Mouse (Mus musculus) midbrain, embryonic 13.5 days (tissue): ENCODE data around the gene Pet117. TPM values are rescaled to one million over a fixed set of nuclear protein-coding genes. Genes with fewer than 3 reads are reported as not detected.

Experiments
- ATAC-seq: fragments of 200-750 bp; cut with Nextera tagmentation; 2 replicates; pipeline ENCODE4 v1.8.0; 2017; ENCODE audit warnings: mild to moderate bottlenecking, moderate TSS enrichment, moderate library complexity
- H3K27ac ChIP-seq: fragments of 300-500 bp; sonication (generic); 2 replicates; pipeline ENCODE4 v1.5.1; 2015; ENCODE audit warnings: inconsistent platforms, mild to moderate bottlenecking, moderate library complexity
- H3K27me3 ChIP-seq: fragments of 300-500 bp; sonication (generic); 2 replicates; pipeline ENCODE4 v1.6.1; 2015; ENCODE audit warnings: mild to moderate bottlenecking, inconsistent platforms
- H3K36me3 ChIP-seq: fragments of 300-500 bp; sonication (generic); 2 replicates; pipeline ENCODE4 v1.6.1; 2015; ENCODE audit warnings: mild to moderate bottlenecking, inconsistent platforms
- H3K4me1 ChIP-seq: fragments of 300-500 bp; sonication (generic); replicated peaks from 2 replicates; pipeline ENCODE4 v1.6.1; 2015; ENCODE audit warnings: inconsistent platforms
- H3K4me2 ChIP-seq: fragments of 300-500 bp; sonication (generic); replicated peaks from 2 replicates; pipeline ENCODE4 v1.6.1; 2015; ENCODE audit warnings: moderate library complexity, mild to moderate bottlenecking, inconsistent platforms
- H3K4me3 ChIP-seq: fragments of 300-500 bp; sonication (generic); replicated peaks from 2 replicates; pipeline ENCODE4 v1.5.1; 2015; ENCODE audit warnings: mild to moderate bottlenecking, inconsistent platforms
- H3K9ac ChIP-seq: fragments of 300-500 bp; sonication (generic); replicated peaks from 2 replicates; pipeline ENCODE4 v1.6.1; 2015; ENCODE audit warnings: mild to moderate bottlenecking, inconsistent platforms
- H3K9me3 ChIP-seq: fragments of 300-500 bp; sonication (generic); 2 replicates; pipeline ENCODE4 v1.6.1; 2016; ENCODE audit warnings: mild to moderate bottlenecking, inconsistent platforms
- WGBS: fragments of 180-500 bp; shearing (Covaris S2); methylation state at CpG from one replicate; pipeline ENCODE4 v1.1.7; 2015; 5-methylcytosine and 5-hydroxymethylcytosine counted together
- polyA plus RNA-seq: library from polyadenylated mRNA; unstranded; fragments of >200 nt; fragmentation: Nextera tagmentation; extraction: Ambion mirVana; gene quantifications from 2 replicates; pipeline ENCODE4 v1.2.1, GENCODE M21; 2015

Gene Pet117
- polyA plus RNA-seq, 1 experiment from 2014 or later = 1.6 TPM

DNA sequence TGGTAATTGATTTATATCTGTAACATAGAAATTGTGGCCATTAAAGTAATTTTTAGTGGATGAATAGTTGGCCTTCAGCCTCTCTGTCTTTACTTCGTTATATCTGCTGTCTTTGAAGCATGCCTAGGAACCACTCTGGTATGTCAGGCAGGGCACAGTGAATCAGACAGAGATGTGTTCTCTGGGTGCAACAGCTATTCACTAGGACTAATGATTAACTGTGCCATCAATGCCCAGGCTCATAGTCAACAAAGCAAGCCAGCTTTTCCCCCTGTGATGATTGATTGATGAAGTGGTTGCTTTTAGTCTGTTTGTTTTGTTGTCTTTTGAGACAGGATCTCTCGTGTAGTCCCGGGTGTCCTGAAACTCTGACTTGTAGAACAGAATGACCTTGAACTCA lies 19.6 kb downstream of the Pet117 start:
- H3K9ac ChIP-seq = no peak overlapping the region
- no peak overlapping the region for H3K27ac ChIP-seq
- H3K36me3 ChIP-seq = peaks cover 78% of the 10 kb centered on the region
- H3K4me2 ChIP-seq = no peak overlapping the region
- H3K4me1 ChIP-seq = no peaks in the 10 kb centered on the region
- no peaks in the 10 kb centered on the region for H3K9me3 ChIP-seq
- no peaks in the 10 kb centered on the region for H3K27me3 ChIP-seq
- ATAC-seq = no peak
- no peak overlapping the region for H3K4me3 ChIP-seq
- 91% methylated on average over 3 of the region's 3 CpGs for WGBS

DNA sequence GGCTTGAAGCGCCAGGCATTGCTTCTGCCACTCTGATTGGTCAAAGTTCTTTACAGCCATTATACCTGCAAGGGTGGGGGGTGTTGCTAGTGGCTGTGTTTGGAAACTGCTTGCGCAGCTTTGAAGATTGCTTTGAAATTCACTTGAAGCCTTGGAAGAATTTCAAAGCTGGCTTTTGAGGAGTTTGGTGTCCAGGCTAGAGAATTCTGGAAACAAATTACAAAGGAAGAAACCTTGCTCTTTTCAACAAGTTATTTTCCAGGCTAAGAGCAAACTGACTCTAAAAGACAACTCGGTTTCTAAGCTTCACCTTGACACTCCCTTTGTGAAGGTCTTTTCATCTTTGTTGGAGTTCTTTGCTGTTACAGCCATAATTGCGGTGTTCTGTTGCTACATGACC lies 30.7 kb downstream of the Pet117 start:
- peaks cover 88% of the 10 kb centered on the region for H3K36me3 ChIP-seq
- H3K4me1 ChIP-seq = no peaks in the 10 kb centered on the region
- no peak for ATAC-seq
- 90% methylated on average over 4 of the region's 4 CpGs for WGBS
- H3K4me2 ChIP-seq = no peak overlapping the region
- no peak overlapping the region for H3K4me3 ChIP-seq
- H3K9ac ChIP-seq = no peak overlapping the region
- H3K27me3 ChIP-seq = no peaks in the 10 kb centered on the region
- H3K27ac ChIP-seq = no peak overlapping the region
- no peaks in the 10 kb centered on the region for H3K9me3 ChIP-seq

DNA sequence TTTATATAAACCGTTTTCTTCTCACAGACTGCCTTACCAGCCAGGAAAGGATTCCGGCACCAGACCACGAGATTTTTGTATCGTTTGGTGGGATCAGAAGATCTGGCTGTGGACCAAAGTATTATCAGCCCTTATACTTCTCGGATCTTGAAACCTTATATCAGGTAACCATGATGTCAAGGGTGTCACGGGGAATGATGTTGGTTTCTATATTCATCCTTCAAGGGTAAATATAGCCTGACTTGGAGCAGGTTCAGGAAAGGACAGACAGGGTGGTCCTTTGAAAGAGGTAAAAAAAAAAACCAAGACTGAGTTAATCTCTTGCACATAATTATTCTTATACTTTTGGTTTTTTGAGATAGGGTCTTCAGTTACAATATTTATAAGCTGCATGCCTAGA lies 31.9 kb downstream of the Pet117 start:
- Histone ChIP-seq H3K4me1 (no peaks in the 10 kb centered on the region), H3K27ac (no peak overlapping the region), H3K9ac (no peak overlapping the region), H3K4me2 (no peak overlapping the region), H3K36me3 (peaks cover 87% of the 10 kb centered on the region), H3K9me3 (no peaks in the 10 kb centered on the region), H3K4me3 (no peak overlapping the region), H3K27me3 (no peaks in the 10 kb centered on the region)
- ATAC-seq = no peak
- WGBS = 94% methylated on average over 6 of the region's 6 CpGs

DNA sequence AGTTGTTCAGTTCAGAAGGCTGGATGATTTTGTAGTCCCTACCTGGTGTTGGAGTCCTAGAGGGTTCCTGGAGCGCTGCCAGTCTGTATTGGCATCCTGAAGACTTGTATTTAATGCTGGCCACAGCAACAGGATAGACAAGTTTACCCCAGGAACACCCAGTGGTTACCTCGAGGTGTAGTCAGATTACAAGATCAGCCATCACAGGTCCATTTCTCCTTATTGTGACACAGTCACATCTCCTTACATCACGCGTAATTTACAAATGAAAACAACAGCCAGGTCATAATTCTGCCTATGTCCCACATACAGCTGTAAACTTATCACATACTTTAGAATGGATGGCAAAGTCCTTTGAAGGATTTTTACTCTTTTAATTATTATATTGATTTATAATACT lies 40.2 kb downstream of the Pet117 start:
- Histone ChIP-seq H3K9ac (no peak overlapping the region), H3K4me3 (no peak overlapping the region), H3K4me1 (no peaks in the 10 kb centered on the region), H3K9me3 (no peaks in the 10 kb centered on the region), H3K36me3 (peaks cover 54% of the 10 kb centered on the region), H3K27me3 (no peaks in the 10 kb centered on the region), H3K4me2 (no peak overlapping the region), H3K27ac (no peak overlapping the region)
- no peak for ATAC-seq
- 94% methylated on average over 4 of the region's 4 CpGs for WGBS

DNA sequence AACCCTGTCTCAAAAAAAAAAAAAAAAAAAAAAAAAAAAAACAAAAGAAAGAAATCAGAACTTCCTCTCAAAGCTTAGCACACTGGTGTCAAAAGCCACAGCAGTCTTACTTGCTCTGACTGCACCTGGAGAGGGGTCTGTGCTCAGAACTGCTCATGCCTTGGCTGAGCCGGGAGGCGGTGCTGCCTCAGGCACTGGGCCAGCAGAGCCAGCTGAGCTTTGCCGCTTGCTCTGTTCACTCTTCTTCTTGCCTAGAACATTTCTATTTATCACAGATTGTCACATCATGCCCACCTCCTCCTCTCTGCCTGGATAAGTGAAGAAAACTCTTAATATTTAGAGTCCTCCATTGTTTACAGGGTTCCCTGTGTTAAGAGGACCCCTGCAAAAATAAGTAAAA lies 41.8 kb downstream of the Pet117 start:
- Histone ChIP-seq H3K9ac (no peak overlapping the region), H3K27ac (no peak overlapping the region), H3K27me3 (no peaks in the 10 kb centered on the region), H3K4me3 (no peak overlapping the region), H3K9me3 (no peaks in the 10 kb centered on the region), H3K4me2 (no peak overlapping the region), H3K4me1 (no peaks in the 10 kb centered on the region), H3K36me3 (peaks cover 46% of the 10 kb centered on the region)
- WGBS = 83% methylated on average over 3 of the region's 3 CpGs
- ATAC-seq = no peak

DNA sequence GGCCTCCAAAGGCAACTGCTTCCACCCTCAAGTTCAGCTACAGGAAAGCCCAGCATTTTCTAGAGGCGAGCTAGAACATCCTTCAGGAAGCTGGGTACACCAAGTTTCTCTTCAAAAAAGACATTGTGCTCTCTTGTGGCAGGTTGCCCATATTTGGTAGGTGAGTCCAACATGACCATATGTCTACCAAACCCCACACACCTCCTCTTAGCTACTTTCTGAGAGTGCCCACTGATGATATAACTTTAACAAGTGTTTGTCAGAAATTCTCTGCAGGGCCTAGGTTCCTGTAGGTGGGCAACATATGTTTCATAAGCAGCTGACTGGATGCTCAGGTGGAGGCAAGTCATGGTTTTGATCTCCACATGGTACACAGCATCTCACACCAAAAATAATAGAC lies 45.9 kb downstream of the Pet117 start:
- H3K4me3 ChIP-seq = no peak overlapping the region
- H3K9me3 ChIP-seq = no peaks in the 10 kb centered on the region
- WGBS = 97% methylated on average over 1 of the region's 1 CpGs

DNA sequence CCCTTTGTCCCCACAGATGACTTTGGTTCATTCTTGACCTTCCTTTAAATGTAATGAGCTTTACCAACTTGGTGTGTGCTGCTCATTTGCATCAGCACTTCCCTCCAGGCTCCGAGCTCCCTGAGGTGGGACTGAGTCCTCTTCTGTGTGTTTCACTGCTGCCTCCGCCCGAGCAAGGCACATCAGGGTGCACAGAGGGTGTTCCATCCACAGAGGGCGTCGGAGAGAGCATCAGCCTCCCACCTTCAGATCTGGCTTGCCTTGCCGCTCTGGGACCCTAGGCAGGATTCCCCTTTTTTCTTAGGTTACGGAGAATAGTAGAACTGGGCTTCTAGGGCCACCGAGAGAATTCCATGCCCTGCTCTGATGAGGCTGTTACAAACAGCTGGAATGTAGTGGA lies 48.1 kb downstream of the Pet117 start:
- WGBS = 51% methylated on average over 8 of the region's 8 CpGs
- no peak for ATAC-seq

More for the DNA sequence above, 45.9 kb downstream of the Pet117 start:
- H3K4me1 ChIP-seq = peaks cover 12% of the 10 kb centered on the region
- no peak overlapping the region for H3K27ac ChIP-seq
- H3K4me2 ChIP-seq = no peak overlapping the region
- H3K9ac ChIP-seq = no peak overlapping the region
- no peaks in the 10 kb centered on the region for H3K27me3 ChIP-seq
- ATAC-seq = no peak
- H3K36me3 ChIP-seq = peaks cover 16% of the 10 kb centered on the region

DNA sequence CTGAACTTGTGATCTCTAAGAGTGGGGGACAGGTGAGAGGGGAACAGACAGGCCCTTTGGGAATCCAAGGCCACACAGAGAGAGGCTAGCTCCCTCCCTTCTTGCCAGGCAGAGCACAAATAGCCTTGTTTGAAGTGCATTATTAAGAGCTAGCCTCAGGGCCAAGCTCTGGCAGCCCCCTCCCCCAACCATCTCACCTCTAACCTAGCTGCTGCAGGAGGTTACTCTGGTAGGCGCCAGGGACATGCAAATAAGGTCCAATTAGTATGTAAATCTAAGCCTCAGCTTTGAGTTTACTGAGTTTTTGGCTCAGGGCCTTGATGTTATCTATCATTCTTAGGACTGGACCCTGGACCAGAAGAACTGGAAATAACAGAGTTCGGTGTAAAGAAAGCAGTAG lies 49.3 kb downstream of the Pet117 start:
- H3K4me3 ChIP-seq = no peak overlapping the region
- WGBS = 29% methylated on average over 2 of the region's 2 CpGs
- 0 out of 2 replicates have a peak, but pooled peaks have one; percentile 35 for ATAC-seq
- 0 out of 2 replicates have a peak overlapping the region, but pooled peaks have one; percentile 5 for H3K27ac ChIP-seq
- H3K27me3 ChIP-seq = no peaks in the 10 kb centered on the region
- peaks cover 12% of the 10 kb centered on the region for H3K4me1 ChIP-seq
- no peaks in the 10 kb centered on the region for H3K9me3 ChIP-seq
- no peak overlapping the region for H3K9ac ChIP-seq
- no peak overlapping the region for H3K4me2 ChIP-seq
- peaks cover 7% of the 10 kb centered on the region for H3K36me3 ChIP-seq

More for the DNA sequence above, 48.1 kb downstream of the Pet117 start:
- Histone ChIP-seq H3K4me1 (peaks cover 12% of the 10 kb centered on the region), H3K9me3 (no peaks in the 10 kb centered on the region), H3K27ac (no peak overlapping the region), H3K4me2 (no peak overlapping the region), H3K27me3 (no peaks in the 10 kb centered on the region), H3K36me3 (peaks cover 11% of the 10 kb centered on the region), H3K9ac (no peak overlapping the region), H3K4me3 (no peak overlapping the region)

DNA sequence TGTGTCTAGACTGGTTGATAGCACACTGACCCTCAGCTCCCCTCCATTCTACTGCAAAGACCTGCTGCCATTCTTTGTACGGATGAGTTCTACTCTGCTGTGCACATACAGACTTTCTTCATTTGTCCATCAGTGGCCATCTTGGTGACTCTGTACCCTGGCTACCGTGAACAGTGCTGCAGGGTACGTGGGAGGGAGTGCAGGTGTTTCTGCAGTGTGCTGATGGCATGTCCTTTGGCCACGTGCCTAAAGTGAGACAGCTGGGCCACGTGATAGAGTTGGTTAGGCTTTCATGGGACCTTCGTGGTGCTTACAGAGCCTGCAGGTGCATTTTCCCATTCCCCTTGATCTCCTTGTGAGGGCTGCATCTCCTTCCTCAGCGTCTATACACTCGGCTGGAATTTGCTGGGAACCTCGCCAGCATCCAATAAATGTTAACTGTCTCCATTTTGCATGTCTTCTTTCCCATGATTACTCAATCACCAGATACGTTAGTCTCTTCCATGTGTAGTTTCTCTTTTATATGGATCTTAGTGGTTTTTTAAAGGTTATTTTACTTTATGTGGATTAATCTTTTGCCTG lies 53.4 kb downstream of the Pet117 start:
- no peak overlapping the region for H3K4me2 ChIP-seq
- ATAC-seq = no peak
- H3K36me3 ChIP-seq = no peaks in the 10 kb centered on the region
- H3K9ac ChIP-seq = no peak overlapping the region
- H3K4me1 ChIP-seq = peaks cover 12% of the 10 kb centered on the region
- H3K4me3 ChIP-seq = no peak overlapping the region
- no peaks in the 10 kb centered on the region for H3K27me3 ChIP-seq
- H3K9me3 ChIP-seq = no peaks in the 10 kb centered on the region
- 91% methylated on average over 10 of the region's 10 CpGs for WGBS
- H3K27ac ChIP-seq = no peak overlapping the region

Other genes starting within 250 kb of the Pet117 start
- gene Mgme1, start 98.3 kb upstream of the Pet117 start, polyA plus RNA-seq = 12.9 and 13.0 TPM in 2 replicates
- gene Snx5, start 98.1 kb upstream of the Pet117 start, polyA plus RNA-seq = 64.7 and 66.5 TPM in 2 replicates
- not detected in 2 replicates for gene Ovol2, start 36.9 kb upstream of the Pet117 start, polyA plus RNA-seq
- 31.7 and 39.9 TPM in 2 replicates for gene Kat14, start within 50 bp of the Pet117 start, polyA plus RNA-seq
- 10.0 and 11.1 TPM in 2 replicates for gene Dzank1, start 158.4 kb downstream of the Pet117 start, polyA plus RNA-seq
- gene Polr3f, start 158.7 kb downstream of the Pet117 start, polyA plus RNA-seq = 32.6 and 33.0 TPM in 2 replicates
- 63.3 and 65.4 TPM in 2 replicates for gene Rbbp9, start 181.9 kb downstream of the Pet117 start, polyA plus RNA-seq
- gene Sec23b, start 187.2 kb downstream of the Pet117 start, polyA plus RNA-seq = 81.1 and 88.0 TPM in 2 replicates
- gene Smim26, start 225.1 kb downstream of the Pet117 start, polyA plus RNA-seq = 54.6 and 64.2 TPM in 2 replicates
- gene Dtd1, start 230.9 kb downstream of the Pet117 start, polyA plus RNA-seq = 80.8 and 89.8 TPM in 2 replicates